Mouse (Mus musculus) spleen, adult 12 weeks (tissue): Measurements from ENCODE around the gene Btg1-ps2.
"Not testable (repeated sequence)": the region's sequence is repeated elsewhere in the genome, so short reads cannot be mapped to it uniquely, and the experiment has no call there.

ENCODE experiments used
- DNase-seq: peaks from one replicate; pipeline ENCODE4 v3.0.0; 2022; ENCODE audit warnings: low spot score

Btg1-ps2 gene

GRCm38 (mm10) chrX:38043014-38043413 is at the start of gene Btg1-ps2:
Gene Btg1-ps2 (minus strand): TSS chrX:38043114.
- not testable (repeated sequence) for DNase-seq

- no peak for DNase-seq
These were observed 42.1 kb upstream of the Btg1-ps2 start, which contains the start of gene Rhox11 for GRCm38 (mm10) chrX:38085041-38085440. Gene Rhox11 (minus strand): TSS chrX:38085141.

GRCm38 (mm10) chrX:38084226-38084625 is 41.3 kb upstream of the Btg1-ps2 start:
- DNase-seq, result no peak

DNA sequence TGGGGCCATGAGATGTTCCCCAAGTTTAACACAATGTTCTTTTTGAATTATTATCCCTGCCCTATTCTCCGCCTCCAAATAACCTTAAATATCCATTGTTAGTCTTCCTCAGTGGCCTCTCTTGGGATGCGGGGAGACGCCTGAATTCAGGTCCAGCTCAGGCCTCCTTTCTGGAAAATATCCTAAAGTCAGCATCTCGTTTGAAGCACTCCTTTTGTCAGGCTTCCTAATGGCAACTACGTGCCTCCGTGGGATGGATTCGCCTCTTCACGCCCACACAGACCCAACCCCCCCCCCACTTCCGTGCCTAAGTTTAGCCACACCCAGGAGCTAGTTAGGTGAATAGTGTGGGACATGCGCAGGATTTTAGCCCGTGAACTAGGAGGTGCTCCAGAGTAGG is 23.3 kb upstream of the Btg1-ps2 start, which contains the start of gene Rhox10:
Gene Rhox10 (plus strand): TSS at position 301 of the 400 bp plus-strand sequence.
- DNase-seq, result no peak

DNA sequence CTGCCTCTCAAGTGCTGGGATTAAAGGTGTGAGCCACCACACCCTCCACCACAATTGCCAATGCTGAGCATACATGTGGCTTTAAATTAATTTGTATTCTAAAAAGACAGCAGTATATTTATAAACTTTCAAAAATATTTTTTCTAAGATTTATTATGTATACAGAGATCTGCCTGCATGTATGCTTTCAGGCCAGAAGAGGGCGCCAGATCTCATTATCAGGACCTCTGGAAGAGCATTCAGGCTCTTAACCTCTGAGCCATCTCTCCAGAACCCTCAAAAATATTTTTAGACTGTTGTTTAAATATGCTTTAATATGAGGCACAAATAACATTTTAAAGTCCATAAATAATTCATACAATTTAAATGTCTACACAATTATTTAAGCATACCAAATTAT is 18.6 kb upstream of the Btg1-ps2 start:
- no peak for DNase-seq

- DNase-seq, result no peak
These were observed 3.2 kb downstream of the Btg1-ps2 start for GRCm38 (mm10) chrX:38039666-38040065.

GRCm38 (mm10) chrX:38033841-38034240 is 9.1 kb downstream of the Btg1-ps2 start:
- DNase-seq, result no peak

GRCm38 (mm10) chrX:38018597-38018996 is 24.3 kb downstream of the Btg1-ps2 start, which contains the start of gene Btg1-ps1:
Gene Btg1-ps1 (minus strand): TSS chrX:38018815.
- DNase-seq, result not testable (repeated sequence)

GRCm38 (mm10) chrX:38008756-38009155 is 34.2 kb downstream of the Btg1-ps2 start:
- DNase-seq, result no peak
